Mouse (Mus musculus) T-helper 1 cell (primary cell): ENCODE results near the gene Oxct1.

Source experiments
- in situ Hi-C: fragments of 300-600 bp; cut with MboI, MseI; formaldehyde crosslinking; loops from one replicate; pipeline ENCODE4 v1.15.1; 2025; ENCODE audit warnings: high pct_unique_total_duplicates

The Oxct1 gene

GRCm38 (mm10) chr15:4026231-4026773, at the start of gene Oxct1:
Gene Oxct1 (plus strand): TSS chr15:4026383.
- in situ Hi-C loops, result loop anchor here (25.0 kb wide), 1 partner anchor 1086 kb away; the partner anchor contains the start of genes Card6 and Rpl37

GRCm38 (mm10) chr15:3978279-3978678, 47.9 kb upstream of the Oxct1 start:
- in situ Hi-C loops, result no loop called here

GRCm38 (mm10) chr15:3979061-3979848, 46.9 kb upstream of the Oxct1 start, which contains the start of gene Fbxo4:
Gene Fbxo4 (minus strand): TSS chr15:3979573.
- in situ Hi-C loops, result no loop called here

GRCm38 (mm10) chr15:3979871-3980270, 46.3 kb upstream of the Oxct1 start:
- in situ Hi-C loops, result no loop called here

- in situ Hi-C loops, result no loop called here
Observed at GRCm38 (mm10) chr15:3982732-3983131, 43.5 kb upstream of the Oxct1 start.

- in situ Hi-C loops, result no loop called here
Observed at GRCm38 (mm10) chr15:3984876-3985275, 41.3 kb upstream of the Oxct1 start.

- in situ Hi-C loops, result no loop called here
Observed at GRCm38 (mm10) chr15:3987981-3988380, 38.2 kb upstream of the Oxct1 start.

- in situ Hi-C loops, result loop anchor here (5.0 kb wide), 1 partner anchor 42 kb away; no protein-coding TSS in a partner anchor
Observed at GRCm38 (mm10) chr15:3994852-3995447, 31.2 kb upstream of the Oxct1 start.

- in situ Hi-C loops, result loop anchor here (5.0 kb wide), 1 partner anchor 42 kb away; no protein-coding TSS in a partner anchor
Observed at GRCm38 (mm10) chr15:3995448-3996266, 30.5 kb upstream of the Oxct1 start, which contains the start of gene AW549877. Gene AW549877 (minus strand): TSS chr15:3995744.

GRCm38 (mm10) chr15:3996267-3997010, 29.7 kb upstream of the Oxct1 start:
- in situ Hi-C loops, result loop anchor here (5.0 kb wide), 1 partner anchor 41 kb away; no protein-coding TSS in a partner anchor

GRCm38 (mm10) chr15:3999144-3999543, 27.0 kb upstream of the Oxct1 start:
- in situ Hi-C loops, result loop anchor here (5.0 kb wide), 1 partner anchor 38 kb away; no protein-coding TSS in a partner anchor

GRCm38 (mm10) chr15:4000536-4000935, 25.6 kb upstream of the Oxct1 start:
- in situ Hi-C loops, result no loop called here

- in situ Hi-C loops, result no loop called here
Observed at GRCm38 (mm10) chr15:4013873-4014272, 12.3 kb upstream of the Oxct1 start.

GRCm38 (mm10) chr15:4020711-4021110, 5.5 kb upstream of the Oxct1 start:
- in situ Hi-C loops, result no loop called here

GRCm38 (mm10) chr15:4023747-4024146, 2.4 kb upstream of the Oxct1 start:
- in situ Hi-C loops, result no loop called here

- in situ Hi-C loops, result loop anchor here (25.0 kb wide), 1 partner anchor 1087 kb away; the partner anchor contains the start of genes Card6 and Rpl37
Observed at GRCm38 (mm10) chr15:4024726-4025507, 1.3 kb upstream of the Oxct1 start.

- in situ Hi-C loops, result loop anchor here (25.0 kb wide), 1 partner anchor 1087 kb away; the partner anchor contains the start of genes Card6 and Rpl37
Observed at GRCm38 (mm10) chr15:4025508-4025904, 677 bp upstream of the Oxct1 start.

- in situ Hi-C loops, result loop anchor here (25.0 kb wide), 1 partner anchor 1085 kb away; the partner anchor contains the start of genes Card6 and Rpl37
Observed at GRCm38 (mm10) chr15:4026831-4027584, 825 bp downstream of the Oxct1 start.
